Mouse (Mus musculus) bone marrow macrophage, adult 2 months (primary cell): ENCODE results near the gene Aldh3b3.

Experiments
- CTCF ChIP-seq: IDR thresholded peaks from 2 replicates; pipeline ENCODE4 v1.5.1; 2012; ENCODE audit warnings: low read depth, mild to moderate bottlenecking, low read length, moderate library complexity
- POLR2A ChIP-seq: IDR thresholded peaks from 2 replicates; pipeline ENCODE4 v1.6.1; 2012; ENCODE audit warnings: mild to moderate bottlenecking, low read depth, low read length, borderline replicate concordance

GRCm38 (mm10) chr19:3927989-3928388, 30.5 kb upstream of the Aldh3b3 start:
- TF ChIP-seq CTCF (no peak; the same call in 1 of the 2 replicates), POLR2A (no peak)
